27 mouse cellular contexts compared by ENCODE assay signal in genomic region chr13:96993291-96993989, GRCm38 (mm10). TPM values are rescaled to one million over a fixed set of nuclear protein-coding genes. Genes with fewer than 3 reads are reported as not detected.
DNase-seq lines count a peak whose midpoint lies in the region; ATAC-seq and TF ChIP-seq lines count a peak whose summit lies in the region.
"Had no signal": no experiment of that assay in that cellular context is flagged by ENCODE, and none has a peak within 500 bp of the region (broad histone marks: within the 10 kb centered on the region; RNA-seq: fewer than 3 reads in every experiment).

No protein-coding gene starts in this region.

- no peak overlapping the region for H3K27ac ChIP-seq in kidney, adult 2 months (ENCODE audit: insufficient read depth, low read depth, low read length)
- H3K27ac ChIP-seq in kidney, embryonic 16.5 days (ENCODE audit: low read length): no peak overlapping the region
- H3K27ac ChIP-seq in intestine, postnatal 0 days (ENCODE audit: low read depth, low read length): no peak overlapping the region
- H3K27ac ChIP-seq: embryonic facial prominence, embryonic 12.5 days; forebrain, embryonic 13.5 days; heart, embryonic 13.5 days; lung, embryonic 15.5 days had no signal

- H3K9me3 ChIP-seq in kidney, embryonic 16.5 days (ENCODE audit: low read length): no peaks in the 10 kb centered on the region
- no peaks in the 10 kb centered on the region for H3K9me3 ChIP-seq in intestine, postnatal 0 days (ENCODE audit: control insufficient read depth)
- H3K9me3 ChIP-seq: embryonic facial prominence, embryonic 12.5 days; forebrain, embryonic 13.5 days; heart, embryonic 13.5 days; lung, embryonic 15.5 days had no signal

- H3K36me3 ChIP-seq in kidney, adult 2 months (ENCODE audit: control insufficient read depth, insufficient read depth, low read length): no peaks in the 10 kb centered on the region
- no peaks in the 10 kb centered on the region for H3K36me3 ChIP-seq in kidney, embryonic 16.5 days (ENCODE audit: insufficient read depth, low read length)
- H3K36me3 ChIP-seq in intestine, postnatal 0 days (ENCODE audit: control insufficient read depth, insufficient read depth): no peaks in the 10 kb centered on the region
- H3K36me3 ChIP-seq: embryonic facial prominence, embryonic 12.5 days; heart, embryonic 13.5 days; lung, embryonic 15.5 days had no signal

- H3K9ac ChIP-seq in kidney, embryonic 16.5 days (replicated peaks; ENCODE audit: low read length): no peak overlapping the region
- no peak overlapping the region for H3K9ac ChIP-seq in intestine, postnatal 0 days (ENCODE audit: low read depth, low read length)
- H3K9ac ChIP-seq: embryonic facial prominence, embryonic 12.5 days; forebrain, embryonic 13.5 days; heart, embryonic 13.5 days; lung, embryonic 15.5 days had no signal

- H3K4me1 ChIP-seq in kidney, adult 2 months (ENCODE audit: control insufficient read depth, insufficient read depth, low read length): no peaks in the 10 kb centered on the region
- H3K4me1 ChIP-seq in kidney, embryonic 16.5 days (ENCODE audit: insufficient read depth, low read length): peaks cover 8% of the 10 kb centered on the region
- no peaks in the 10 kb centered on the region for H3K4me1 ChIP-seq in intestine, postnatal 0 days (replicated peaks; ENCODE audit: control insufficient read depth, insufficient read depth, low read length)
- H3K4me1 ChIP-seq: embryonic facial prominence, embryonic 12.5 days; forebrain, embryonic 13.5 days; heart, embryonic 13.5 days; lung, embryonic 15.5 days had no signal

- no peak for TF ChIP-seq POLR2A in kidney, adult 2 months (IDR thresholded peaks at IDR 0.05; ENCODE audit: low read depth, low read length)

- DNase-seq in kidney, adult 2 months: peak; percentile 64
- peak; percentile 29 for DNase-seq in embryo, embryonic 11 days
- peak; percentile 56 to 67 for DNase-seq in kidney, postnatal 36 days
- DNase-seq in neural tube, embryonic 10.5 days (ENCODE audit: extremely low spot score, low spot score): no peak
- no peak for DNase-seq in layer of hippocampus, postnatal 25 days (ENCODE audit: extremely low spot score in 1 of 2, low spot score in 1 of 2)
- DNase-seq: adrenal gland, postnatal 36 days; B cell, adult 2 months; cerebellum, adult 11-12 months; cerebellum, postnatal 36 days; layer of hippocampus, postnatal 36 days; lung, postnatal 4 days; thymus, postnatal 36 days had no signal

- no peak; the same call in 1 of the 2 replicates for ATAC-seq in kidney, embryonic 16.5 days (ENCODE audit: low FRiP score, low TSS enrichment)
- ATAC-seq in intestine, postnatal 0 days: peak; percentile 76
- ATAC-seq: forebrain, embryonic 13.5 days; hindbrain, embryonic 16.5 days had no signal

- H3K4me3 ChIP-seq in kidney, adult 2 months (ENCODE audit: insufficient read depth, low read depth, low read length): no peak overlapping the region
- no peak overlapping the region for H3K4me3 ChIP-seq in kidney, embryonic 16.5 days (ENCODE audit: low read length)
- H3K4me3 ChIP-seq in intestine, postnatal 0 days (ENCODE audit: low read depth, low read length): no peak overlapping the region
- H3K4me3 ChIP-seq: embryonic facial prominence, embryonic 12.5 days; erythroblast, embryonic 14.5 days; forebrain, embryonic 13.5 days; heart, embryonic 13.5 days; lung, embryonic 15.5 days had no signal

- TF ChIP-seq CTCF in kidney, adult 2 months (conservative IDR thresholded peaks at IDR 0.05; ENCODE audit: insufficient read depth, insufficient read length, low read depth, low read length): no peak
- no peak for TF ChIP-seq CTCF in intestine, postnatal 0 days (IDR thresholded peaks at IDR 0.05; ENCODE audit: low read depth)

- 36% methylated on average over 8 of the region's 8 CpGs for WGBS in kidney, adult 2 months
- WGBS in kidney, embryonic 16.5 days: 50% methylated on average over 8 of the region's 8 CpGs
- WGBS in intestine, postnatal 0 days: 19% methylated on average over 8 of the region's 8 CpGs

- H3K4me2 ChIP-seq in kidney, embryonic 16.5 days (replicated peaks; ENCODE audit: low read depth, low read length): no peak overlapping the region
- H3K4me2 ChIP-seq in intestine, postnatal 0 days (replicated peaks; ENCODE audit: low read depth): no peak overlapping the region
- H3K4me2 ChIP-seq: embryonic facial prominence, embryonic 12.5 days; forebrain, embryonic 13.5 days; heart, embryonic 13.5 days; lung, embryonic 15.5 days had no signal

- H3K27me3 ChIP-seq in kidney, adult 2 months (replicated peaks; ENCODE audit: control insufficient read depth, insufficient read depth, low read length): no peaks in the 10 kb centered on the region
- H3K27me3 ChIP-seq in kidney, embryonic 16.5 days (ENCODE audit: insufficient read depth, low read length): no peaks in the 10 kb centered on the region
- no peaks in the 10 kb centered on the region for H3K27me3 ChIP-seq in intestine, postnatal 0 days (replicated peaks; ENCODE audit: control insufficient read depth, insufficient read depth, low read length)
- H3K27me3 ChIP-seq: embryonic facial prominence, embryonic 12.5 days; forebrain, embryonic 13.5 days; heart, embryonic 13.5 days; lung, embryonic 15.5 days had no signal

RNA-seq across cellular contexts. Expression of gene 1700029F12Rik, which starts 40.7 kb away (rescaled TPM):
- polyA plus RNA-seq in kidney, adult 2 months (2012; rRNA removed): 0.22 and 0.49 TPM in 2 replicates
- not detected in 2 replicates for polyA plus RNA-seq in kidney, embryonic 16.5 days (2015; fragmentation: Nextera tagmentation; extraction: Ambion mirVana)
- polyA plus RNA-seq in intestine, postnatal 0 days (2015; fragmentation: Nextera tagmentation; extraction: Ambion mirVana): not detected in 2 replicates
- not detected for total RNA-seq in layer of hippocampus, postnatal 25 days (2021)
- total RNA-seq: adrenal gland, postnatal 36 days; gastrocnemius, adult 8-10 months; granulocyte monocyte progenitor cell, adult 5-6 weeks; heart, postnatal 25 days; layer of hippocampus, postnatal 36 days; left cerebral cortex, postnatal 14 days; midbrain, postnatal 0 days had no signal
- polyA plus RNA-seq: embryonic facial prominence, embryonic 12.5 days; erythroblast, embryonic 14.5 days; forebrain, embryonic 13.5 days; frontal cortex, adult 2 months; heart, embryonic 13.5 days; hindbrain, embryonic 16.5 days; limb, embryonic 14.5 days; lung, embryonic 15.5 days; midbrain, postnatal 0 days had no signal

Comparison
In these comparisons a context has a peak if more than half of its experiments do, and no peak if none do; other contexts are left out.
1. DNase-seq: peak in kidney, adult 2 months (single experiment), embryo, embryonic 11 days (single experiment) and kidney, postnatal 36 days (2 of 2); none in neural tube, embryonic 10.5 days (single experiment) and layer of hippocampus, postnatal 25 days (0 of 2).